ENCODE assay signal across 26 mouse cellular contexts in genomic region chr4:56576837-56577548, GRCm38 (mm10).
DNase-seq lines count a peak whose midpoint lies in the region; ATAC-seq and TF ChIP-seq lines count a peak whose summit lies in the region.
"Had no signal": no experiment of that assay in that cellular context is flagged by ENCODE, and none has a peak within 500 bp of the region (broad histone marks: within the 10 kb centered on the region; RNA-seq: fewer than 3 reads in every experiment).

No protein-coding gene starts in this region.

- no peak overlapping the region for H3K9ac ChIP-seq in embryonic facial prominence, embryonic 14.5 days (ENCODE audit: low read depth, low read length)
- H3K9ac ChIP-seq in hindbrain, embryonic 16.5 days (ENCODE audit: low read depth, low read length), result no peak overlapping the region
- H3K9ac ChIP-seq: forebrain, embryonic 13.5 days; heart, embryonic 15.5 days; kidney, embryonic 15.5 days; liver, embryonic 12.5 days; liver, postnatal 0 days; midbrain, embryonic 12.5 days; neural tube, embryonic 12.5 days had no signal

- no peak for TF ChIP-seq POLR2A in brain, embryonic 14.5 days (IDR thresholded peaks at IDR 0.05; ENCODE audit: borderline replicate concordance, extremely low read depth, insufficient read depth, insufficient read length, poor library complexity, severe bottlenecking)

- no peaks in the 10 kb centered on the region for H3K36me3 ChIP-seq in embryonic facial prominence, embryonic 14.5 days (ENCODE audit: control insufficient read depth, insufficient read depth, low read length)
- H3K36me3 ChIP-seq in embryonic facial prominence, embryonic 10.5 days (replicated peaks), result no peaks in the 10 kb centered on the region
- H3K36me3 ChIP-seq in hindbrain, embryonic 16.5 days (ENCODE audit: control insufficient read depth, insufficient read depth, low read length), result no peaks in the 10 kb centered on the region
- H3K36me3 ChIP-seq: heart, embryonic 15.5 days; kidney, embryonic 15.5 days; liver, embryonic 12.5 days; midbrain, embryonic 12.5 days; neural tube, embryonic 12.5 days had no signal

- no peaks in the 10 kb centered on the region for H3K4me1 ChIP-seq in embryonic facial prominence, embryonic 14.5 days (ENCODE audit: control insufficient read depth, insufficient read depth, low read length)
- no peaks in the 10 kb centered on the region for H3K4me1 ChIP-seq in embryonic facial prominence, embryonic 10.5 days
- no peaks in the 10 kb centered on the region for H3K4me1 ChIP-seq in hindbrain, embryonic 16.5 days (ENCODE audit: control insufficient read depth, insufficient read depth, low read depth, low read length)
- H3K4me1 ChIP-seq: forebrain, embryonic 13.5 days; heart, embryonic 15.5 days; kidney, embryonic 15.5 days; liver, embryonic 12.5 days; midbrain, embryonic 12.5 days; neural tube, embryonic 12.5 days had no signal

- H3K27ac ChIP-seq in embryonic facial prominence, embryonic 14.5 days (replicated peaks; ENCODE audit: low read depth, low read length), result no peak overlapping the region
- no peak overlapping the region for H3K27ac ChIP-seq in embryonic facial prominence, embryonic 10.5 days (replicated peaks)
- no peak overlapping the region for H3K27ac ChIP-seq in hindbrain, embryonic 16.5 days (ENCODE audit: low read depth, low read length)
- H3K27ac ChIP-seq: forebrain, embryonic 13.5 days; heart, embryonic 15.5 days; kidney, embryonic 15.5 days; liver, embryonic 12.5 days; midbrain, embryonic 12.5 days; neural tube, embryonic 12.5 days had no signal

- WGBS in embryonic facial prominence, embryonic 14.5 days, result 72% methylated on average over 15 of the region's 15 CpGs
- 91% methylated on average over 15 of the region's 15 CpGs for WGBS in embryonic facial prominence, embryonic 10.5 days
- WGBS in hindbrain, embryonic 16.5 days, result 58% methylated on average over 15 of the region's 15 CpGs

- peak; percentile 42 for DNase-seq in embryonic facial prominence, embryonic 14.5 days (ENCODE audit: low spot score)
- no peak for DNase-seq in embryonic facial prominence, embryonic 10.5 days (ENCODE audit: low spot score)
- DNase-seq in brain, embryonic 14.5 days (ENCODE audit: low read depth), result peak; percentile 33
- peak; percentile 68 for DNase-seq in retina, embryonic 14.5 days (ENCODE audit: low spot score)
- no peak for DNase-seq in thymus, postnatal 4 days
- no peak for DNase-seq in adrenal gland, adult 2 months
- no peak for DNase-seq in thymus, postnatal 25 days
- DNase-seq: adrenal gland, postnatal 10 days; cerebellum, adult 11-12 months; cerebellum, adult 9-11 months; gastrocnemius, postnatal 10 days; kidney, adult 18-20 months; kidney, postnatal 25 days; left cerebral cortex, postnatal 4 days; liver, postnatal 0 days; lung, postnatal 36 days; spleen, adult 18-20 months had no signal

- H3K4me3 ChIP-seq in embryonic facial prominence, embryonic 14.5 days (ENCODE audit: low read depth, low read length), result no peak overlapping the region
- no peak overlapping the region for H3K4me3 ChIP-seq in embryonic facial prominence, embryonic 10.5 days
- H3K4me3 ChIP-seq in hindbrain, embryonic 16.5 days (ENCODE audit: low read length), result no peak overlapping the region
- H3K4me3 ChIP-seq: forebrain, embryonic 13.5 days; heart, embryonic 15.5 days; kidney, embryonic 15.5 days; liver, embryonic 12.5 days; midbrain, embryonic 12.5 days; neural tube, embryonic 12.5 days had no signal

- TF ChIP-seq CTCF in brain, embryonic 14.5 days (IDR thresholded peaks at IDR 0.05; ENCODE audit: borderline replicate concordance, extremely low read depth, insufficient read depth, insufficient read length), result no peak

- no peaks in the 10 kb centered on the region for H3K27me3 ChIP-seq in embryonic facial prominence, embryonic 14.5 days (replicated peaks; ENCODE audit: control insufficient read depth, insufficient read depth, low read length)
- no peaks in the 10 kb centered on the region for H3K27me3 ChIP-seq in embryonic facial prominence, embryonic 10.5 days (replicated peaks; ENCODE audit: low read depth, poor library complexity, severe bottlenecking)
- no peaks in the 10 kb centered on the region for H3K27me3 ChIP-seq in hindbrain, embryonic 16.5 days (replicated peaks; ENCODE audit: control insufficient read depth, insufficient read depth, low read length)
- H3K27me3 ChIP-seq: CH12.LX; forebrain, embryonic 13.5 days; heart, embryonic 15.5 days; kidney, embryonic 15.5 days; liver, embryonic 12.5 days; midbrain, embryonic 12.5 days; neural tube, embryonic 12.5 days had no signal

- peak; percentile 57; the same call in 1 of the 2 replicates for ATAC-seq in embryonic facial prominence, embryonic 14.5 days (ENCODE audit: low read depth)
- peak; percentile 96 for ATAC-seq in hindbrain, embryonic 16.5 days
- ATAC-seq: forebrain, embryonic 13.5 days; inflammation-experienced regulatory T-cells, adult 6 months; liver, embryonic 12.5 days; liver, postnatal 0 days had no signal

- H3K4me2 ChIP-seq in embryonic facial prominence, embryonic 14.5 days (ENCODE audit: low read depth, low read length), result no peak overlapping the region
- H3K4me2 ChIP-seq in hindbrain, embryonic 16.5 days (ENCODE audit: low read length), result peak overlapping the region; percentile 19
- H3K4me2 ChIP-seq: forebrain, embryonic 13.5 days; heart, embryonic 15.5 days; kidney, embryonic 15.5 days; liver, embryonic 12.5 days; midbrain, embryonic 12.5 days; neural tube, embryonic 12.5 days had no signal

- no peaks in the 10 kb centered on the region for H3K9me3 ChIP-seq in embryonic facial prominence, embryonic 14.5 days (ENCODE audit: control insufficient read depth, low read length)
- no peaks in the 10 kb centered on the region for H3K9me3 ChIP-seq in embryonic facial prominence, embryonic 10.5 days
- no peaks in the 10 kb centered on the region for H3K9me3 ChIP-seq in hindbrain, embryonic 16.5 days (ENCODE audit: control insufficient read depth, low read length)
- H3K9me3 ChIP-seq: forebrain, embryonic 13.5 days; heart, embryonic 15.5 days; kidney, embryonic 15.5 days; liver, embryonic 12.5 days; midbrain, embryonic 12.5 days; neural tube, embryonic 12.5 days had no signal

Comparison
In these comparisons a context has a peak if more than half of its experiments do, and no peak if none do; other contexts are left out.
1. DNase-seq: peak in embryonic facial prominence, embryonic 14.5 days (single experiment), brain, embryonic 14.5 days (single experiment) and retina, embryonic 14.5 days (single experiment); none in embryonic facial prominence, embryonic 10.5 days (single experiment), thymus, postnatal 4 days (single experiment), adrenal gland, adult 2 months (single experiment) and thymus, postnatal 25 days (single experiment).